Mouse (Mus musculus) cortical plate, adult 2 months (tissue): ENCODE results near the gene Itpr2. TPM values are rescaled to one million over a fixed set of nuclear protein-coding genes. Genes with fewer than 3 reads are reported as not detected.

Experiments used
- H3K27ac ChIP-seq: fragments of 200-500 bp; 2 replicates; pipeline ENCODE4 v1.5.1; 2012; ENCODE audit warnings: low read length, control low read depth, inconsistent platforms; ENCODE audit not compliant: insufficient read depth
- H3K4me1 ChIP-seq: fragments of 200-500 bp; 2 replicates; pipeline ENCODE4 v1.6.1; 2011; ENCODE audit warnings: low read length; ENCODE audit not compliant: control insufficient read depth, insufficient read depth
- H3K4me3 ChIP-seq: fragments of 200-500 bp; 2 replicates; pipeline ENCODE4 v1.5.1; 2011; ENCODE audit warnings: mild to moderate bottlenecking, low read length, control low read depth; ENCODE audit not compliant: insufficient read depth
- CTCF ChIP-seq: fragments of 200-500 bp; IDR thresholded peaks from 2 replicates; pipeline ENCODE4 v1.5.1; 2011; ENCODE audit warnings: mild to moderate bottlenecking, control low read depth, low read length; ENCODE audit not compliant: insufficient read depth; ENCODE audit errors: extremely low read depth
- POLR2A ChIP-seq: fragments of 200-500 bp; IDR thresholded peaks from 2 replicates; pipeline ENCODE4 v1.6.1; 2011; ENCODE audit warnings: mild to moderate bottlenecking, low read length, control low read depth; ENCODE audit not compliant: insufficient read depth; ENCODE audit errors: extremely low read depth
- polyA plus RNA-seq: library from polyadenylated mRNA; depleted of rRNA; stranded (reverse); fragments of >200 nt; gene quantifications from 2 replicates; pipeline ENCODE4 v1.2.3, GENCODE M21; 2012

The Itpr2 gene
- polyA plus RNA-seq, 1 experiment: 8.5 TPM

DNA sequence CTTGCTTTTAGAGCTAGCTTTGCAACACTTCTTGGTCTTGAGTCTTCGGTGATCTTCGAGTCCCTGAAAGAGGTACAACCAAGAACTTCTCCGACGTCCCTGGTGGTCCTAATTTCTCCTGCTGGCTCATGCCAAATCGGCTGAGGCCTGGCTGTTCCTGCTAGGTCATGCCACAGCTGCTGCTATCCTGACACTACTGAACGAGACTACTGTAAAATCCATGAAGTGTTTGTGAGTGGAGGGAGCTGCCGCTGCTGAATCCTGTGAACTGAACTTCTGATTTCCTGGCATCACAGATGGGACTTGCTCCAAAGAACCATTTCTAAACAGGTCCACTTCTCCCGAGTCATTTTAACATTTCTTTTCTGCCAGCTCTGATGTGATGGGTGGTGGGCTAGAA, 11.4 kb upstream of the Itpr2 start:
- H3K27ac ChIP-seq: no peak overlapping the region
- no peak for TF ChIP-seq POLR2A
- no peak for TF ChIP-seq CTCF
- no peaks in the 10 kb centered on the region for H3K4me1 ChIP-seq
- no peak overlapping the region for H3K4me3 ChIP-seq

DNA sequence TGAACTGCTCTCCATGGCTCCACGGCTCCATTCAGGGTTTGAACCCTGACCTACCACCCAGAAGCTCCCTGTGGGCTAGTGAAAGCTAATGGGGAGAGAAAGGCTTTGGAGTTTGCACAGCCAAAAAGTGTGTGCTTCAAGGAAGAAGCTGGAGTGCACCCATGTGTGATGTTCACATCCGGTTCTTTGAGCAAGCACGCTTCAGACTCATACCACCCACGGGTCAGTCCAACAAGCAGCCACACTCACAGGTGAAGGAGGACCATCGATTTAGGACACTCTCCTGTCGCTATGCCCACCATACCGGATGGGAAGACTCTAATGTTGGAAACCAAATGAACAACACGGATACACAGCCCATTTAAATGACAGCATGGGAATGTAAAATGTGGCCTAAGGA, 9.5 kb upstream of the Itpr2 start:
- Histone ChIP-seq H3K4me3 (no peak overlapping the region), H3K27ac (no peak overlapping the region), H3K4me1 (no peaks in the 10 kb centered on the region)
- TF ChIP-seq CTCF (no peak), POLR2A (no peak)

DNA sequence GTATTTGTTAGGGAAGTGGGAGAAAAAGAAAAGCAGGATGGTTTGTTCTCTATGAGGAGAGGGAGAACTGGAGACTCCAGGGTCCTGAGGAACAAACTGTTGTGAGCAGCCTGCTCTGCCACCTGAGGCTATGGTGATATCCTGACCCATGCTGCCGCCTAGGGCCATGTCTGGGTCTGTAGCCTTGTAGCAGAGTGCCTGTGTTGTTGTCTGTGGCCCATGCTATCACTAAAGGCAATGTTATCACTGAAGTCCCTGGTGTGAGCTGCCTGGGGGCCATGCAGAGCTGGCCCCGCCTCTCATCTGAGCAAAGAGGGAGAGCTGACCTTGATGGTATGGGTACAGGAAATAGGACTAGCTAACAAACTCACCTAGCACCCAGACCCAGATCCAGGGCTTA, 7.9 kb upstream of the Itpr2 start:
- no peaks in the 10 kb centered on the region for H3K4me1 ChIP-seq
- no peak overlapping the region for H3K4me3 ChIP-seq
- TF ChIP-seq CTCF: no peak
- TF ChIP-seq POLR2A: no peak
- no peak overlapping the region for H3K27ac ChIP-seq

DNA sequence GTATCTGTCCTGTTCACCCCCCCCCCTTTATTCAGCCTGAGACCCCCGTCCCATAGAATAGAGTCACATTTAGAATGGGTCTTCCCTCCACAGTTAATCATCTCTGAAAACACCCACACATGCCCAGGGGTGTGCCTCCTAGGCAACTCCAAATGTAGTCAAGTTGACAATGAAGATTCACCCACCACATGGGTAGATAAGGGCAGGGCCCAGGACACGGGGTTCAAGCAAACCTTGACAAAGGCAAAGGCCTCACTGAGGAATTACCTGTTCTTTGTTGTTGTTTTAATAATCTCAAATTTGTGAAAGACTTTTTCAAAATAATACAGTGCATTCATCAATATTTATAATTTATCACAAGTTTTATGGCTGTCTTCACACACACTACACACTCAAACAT, 2.4 kb upstream of the Itpr2 start:
- H3K4me3 ChIP-seq: no peak overlapping the region
- H3K4me1 ChIP-seq: no peaks in the 10 kb centered on the region
- no peak for TF ChIP-seq POLR2A
- no peak for TF ChIP-seq CTCF
- H3K27ac ChIP-seq: no peak overlapping the region

DNA sequence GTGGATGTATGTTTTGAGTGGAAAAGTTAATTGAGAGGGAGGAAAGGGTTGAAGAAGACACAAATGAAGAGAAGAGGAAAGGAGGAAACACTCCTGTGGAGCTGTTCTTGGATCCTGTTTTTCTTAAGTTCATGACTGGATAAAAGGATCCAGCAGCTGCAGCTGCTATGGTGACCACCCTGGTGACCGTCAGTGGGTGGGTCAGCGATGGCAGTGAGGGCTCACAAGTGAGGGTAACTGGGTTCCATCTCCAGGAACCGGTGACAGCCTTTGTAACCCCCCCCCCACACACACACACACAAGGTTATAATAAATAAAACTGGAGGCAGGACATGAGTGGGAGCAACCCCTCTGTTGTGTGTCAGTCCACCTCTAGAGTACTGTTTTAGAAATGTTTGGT, 833 bp upstream of the Itpr2 start:
- peak overlapping the region; percentile 76; the same call in 1 of the 2 replicates for H3K4me3 ChIP-seq
- H3K27ac ChIP-seq: no peak overlapping the region
- no peaks in the 10 kb centered on the region for H3K4me1 ChIP-seq
- no peak for TF ChIP-seq CTCF
- TF ChIP-seq POLR2A: no peak

DNA sequence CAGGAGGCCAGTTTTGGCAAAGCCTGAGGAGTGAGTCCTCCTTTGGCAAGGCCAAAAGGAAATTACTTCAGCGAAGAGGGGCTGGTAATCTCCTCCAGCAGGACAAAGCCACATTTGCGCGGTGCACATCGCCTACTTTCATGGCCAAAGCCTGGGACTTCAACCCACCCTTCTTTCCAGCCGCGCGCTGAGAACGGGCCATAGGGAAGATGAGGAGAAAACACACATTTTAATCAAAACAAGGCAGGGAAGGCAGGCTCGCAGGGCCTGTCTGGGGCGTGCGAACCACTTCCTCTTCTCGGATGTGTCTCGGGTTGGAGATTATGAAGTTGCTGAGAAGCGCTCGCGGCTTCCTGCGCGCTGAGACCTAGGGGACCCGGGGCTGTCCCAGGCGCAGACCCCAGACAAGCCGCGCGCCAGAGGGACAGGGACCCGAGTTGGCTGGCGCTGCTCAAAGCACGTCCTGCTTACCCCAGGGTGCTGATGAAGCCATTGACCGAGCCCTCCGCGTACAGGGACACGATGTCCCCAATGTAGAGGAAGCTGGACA, 632 bp downstream of the Itpr2 start:
- H3K4me1 ChIP-seq: no peaks in the 10 kb centered on the region
- H3K4me3 ChIP-seq: peak overlapping the region; percentile 76
- H3K27ac ChIP-seq: peak overlapping the region; percentile 91
- no peak for TF ChIP-seq CTCF
- TF ChIP-seq POLR2A: no peak

DNA sequence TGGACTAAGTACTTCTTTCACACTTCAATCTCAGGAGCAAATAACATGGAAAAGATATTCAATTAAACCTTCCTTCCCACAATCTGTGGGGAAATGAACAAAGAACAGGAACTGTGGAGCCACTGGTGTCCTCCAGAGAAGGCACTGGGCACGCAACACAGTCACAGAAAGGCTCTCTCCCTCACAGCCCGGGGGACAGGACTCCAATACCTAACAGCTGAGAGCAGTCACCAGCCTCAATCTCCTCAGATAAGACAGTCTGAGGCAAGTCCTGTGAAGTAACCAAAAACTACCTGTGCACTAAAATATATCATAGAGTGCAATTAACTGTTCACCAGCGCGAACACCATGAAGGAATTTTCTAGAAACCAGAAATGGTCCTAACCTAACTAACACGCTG, 1.3 kb downstream of the Itpr2 start:
- TF ChIP-seq POLR2A: no peak
- TF ChIP-seq CTCF: no peak
- no peaks in the 10 kb centered on the region for H3K4me1 ChIP-seq
- H3K27ac ChIP-seq: peak overlapping the region; percentile 91; the same call in 1 of the 2 replicates
- H3K4me3 ChIP-seq: peak overlapping the region; percentile 76

DNA sequence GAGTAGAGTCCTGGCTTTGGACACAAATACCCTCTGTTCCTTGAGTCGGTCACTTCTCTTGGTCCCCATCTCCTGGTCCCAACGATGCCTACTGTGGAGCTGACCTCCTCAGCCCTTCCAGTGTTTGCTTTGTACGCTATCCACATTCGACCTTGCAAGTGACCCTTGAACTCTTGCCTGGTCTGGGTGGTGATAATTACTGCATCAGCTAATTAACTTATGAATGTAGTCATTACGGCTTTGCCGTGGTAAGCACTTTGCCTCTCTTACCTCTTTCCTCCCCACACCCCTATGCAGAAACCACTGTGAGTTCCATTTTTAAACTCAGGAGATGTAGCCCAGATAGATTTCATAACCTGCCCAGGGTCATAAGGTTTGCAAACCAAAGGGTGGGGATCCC, 1.8 kb downstream of the Itpr2 start:
- TF ChIP-seq POLR2A: no peak
- TF ChIP-seq CTCF: no peak
- no peak overlapping the region for H3K27ac ChIP-seq
- no peaks in the 10 kb centered on the region for H3K4me1 ChIP-seq
- H3K4me3 ChIP-seq: no peak overlapping the region

DNA sequence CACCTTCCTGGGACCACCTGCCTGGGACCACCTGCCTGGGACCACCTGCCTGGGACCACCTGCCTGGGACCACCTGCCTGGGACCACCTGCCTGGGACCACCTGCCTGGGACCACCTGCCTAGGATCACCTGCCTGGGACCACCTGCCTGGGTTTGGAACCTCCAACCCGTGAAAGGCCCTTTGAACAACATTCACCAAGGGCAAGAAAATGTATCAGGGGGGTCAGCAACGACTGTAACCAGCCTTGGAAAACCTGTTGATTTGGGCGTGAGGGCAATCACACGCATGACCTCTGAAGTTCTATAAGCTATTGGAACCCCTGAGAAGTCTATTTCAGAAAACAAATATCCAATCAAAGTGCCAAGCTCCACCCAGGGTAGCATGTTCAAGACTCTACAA, 2.5 kb downstream of the Itpr2 start:
- H3K4me1 ChIP-seq: no peaks in the 10 kb centered on the region
- H3K4me3 ChIP-seq: no peak overlapping the region
- no peak for TF ChIP-seq CTCF
- TF ChIP-seq POLR2A: no peak
- no peak overlapping the region for H3K27ac ChIP-seq

DNA sequence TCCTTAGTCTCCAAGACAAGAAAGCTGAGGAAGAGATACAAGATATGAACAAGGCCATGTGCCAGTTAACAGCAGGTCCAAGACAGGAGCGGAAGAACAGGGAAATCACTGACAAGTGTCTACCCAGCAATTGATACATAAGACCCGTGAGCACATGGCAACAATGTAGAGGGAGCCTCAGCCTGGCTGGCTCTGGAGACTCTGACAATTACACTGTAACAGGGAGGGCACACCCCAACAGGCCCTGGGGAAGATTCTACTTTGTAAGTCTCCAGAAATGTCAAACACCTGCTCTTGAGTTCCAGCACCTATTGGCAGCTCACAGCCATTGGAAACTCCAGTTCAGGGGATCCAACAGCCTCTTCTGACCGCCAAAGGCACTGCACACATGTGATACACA, 3.6 kb downstream of the Itpr2 start:
- Histone ChIP-seq H3K4me1 (no peaks in the 10 kb centered on the region), H3K27ac (no peak overlapping the region)
- TF ChIP-seq POLR2A (no peak), CTCF (no peak)

DNA sequence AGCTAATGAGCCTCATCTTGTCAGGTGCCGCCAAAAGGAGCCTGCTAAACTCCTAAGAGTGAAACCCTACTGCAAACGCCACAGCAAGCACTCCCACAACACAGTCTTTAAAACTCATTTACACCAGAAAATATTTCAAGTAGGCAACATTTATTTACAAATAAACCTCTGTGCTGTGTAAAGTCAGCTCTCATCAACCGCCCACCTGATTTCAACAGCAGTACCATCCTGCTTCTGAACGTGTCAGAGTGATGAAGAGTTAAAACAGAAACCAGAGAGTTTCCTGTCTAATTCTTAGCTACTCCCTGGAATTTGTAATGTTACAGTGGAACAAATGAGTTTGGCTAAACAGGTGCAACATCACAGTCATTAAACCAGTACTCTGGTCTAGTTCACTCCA, 4.2 kb downstream of the Itpr2 start:
- H3K27ac ChIP-seq: no peak overlapping the region
- TF ChIP-seq CTCF: no peak
- TF ChIP-seq POLR2A: no peak
- no peak overlapping the region for H3K4me3 ChIP-seq
- H3K4me1 ChIP-seq: no peaks in the 10 kb centered on the region

More for the DNA sequence above, 3.6 kb downstream of the Itpr2 start:
- no peak overlapping the region for H3K4me3 ChIP-seq
